Mouse (Mus musculus): Measurements from ENCODE around the gene Lrrc8e.

DNA sequence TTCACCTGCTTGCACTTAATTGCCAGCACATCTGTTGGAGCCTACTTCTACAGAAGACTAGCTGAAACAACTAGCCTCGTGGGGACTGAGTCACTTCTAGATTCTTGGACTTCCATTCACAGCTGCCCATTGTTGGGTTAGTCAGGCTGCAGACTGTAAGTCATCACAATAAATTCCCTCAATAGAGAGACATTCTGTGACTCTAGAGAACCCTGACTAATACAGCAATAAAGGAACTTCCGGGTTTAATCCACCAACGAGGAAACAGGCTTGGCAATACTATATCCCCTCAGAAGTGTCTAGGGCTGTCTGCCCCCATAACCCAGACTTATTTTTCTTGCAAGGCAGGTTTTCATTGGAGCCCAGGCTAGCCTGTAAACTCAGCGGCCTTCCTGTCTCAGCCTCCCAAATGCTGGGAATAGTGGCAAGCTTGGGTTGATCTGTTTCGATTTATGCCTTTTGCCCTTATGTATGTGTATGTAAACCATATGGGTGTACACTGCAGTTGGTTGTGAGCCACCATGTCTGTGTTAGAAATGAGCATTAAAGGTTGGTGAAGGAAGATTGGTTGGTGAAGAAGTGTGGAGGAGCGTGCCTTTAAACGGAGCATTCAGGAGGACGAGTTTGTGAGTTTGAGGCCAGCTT, 25.6 kb downstream of the Lrrc8e start:
- TF ChIP-seq POLR2A (IDR thresholded peaks at IDR 0.05; ENCODE audit: borderline replicate concordance, insufficient read depth, low read length) (no peak), CTCF (IDR thresholded peaks at IDR 0.05; ENCODE audit: borderline replicate concordance, insufficient read depth, low read depth, low read length) (no peak)
